Mouse (Mus musculus): ENCODE measurements at regions not wholly inside any gene's neighbourhood (a gene's known extent, or its start where the extent isn't known, plus 50 kb on each side); places are given as distances from the start of the nearest gene placed in this dataset.

- peak; percentile 51 for DNase-seq (ENCODE audit: low read depth, low spot score)
Observed at GRCm38 (mm10) chr14:105572036-105572891, 313.9 kb downstream of the Ndfip2 start.

- no peak for DNase-seq (ENCODE audit: low read depth, low spot score)
Observed at GRCm38 (mm10) chr14:105570156-105570555, 311.8 kb downstream of the Ndfip2 start.

- no peak for DNase-seq (ENCODE audit: low read depth, low spot score)
Observed at GRCm38 (mm10) chr14:105565827-105566226, 307.5 kb downstream of the Ndfip2 start.

GRCm38 (mm10) chr14:105562843-105563242 is 304.5 kb downstream of the Ndfip2 start:
- DNase-seq (ENCODE audit: low read depth, low spot score), result no peak

- no peak for DNase-seq (ENCODE audit: low read depth, low spot score)
Observed at GRCm38 (mm10) chr14:105556813-105557212, 298.4 kb downstream of the Ndfip2 start.

GRCm38 (mm10) chr14:105544066-105544465 is 285.7 kb downstream of the Ndfip2 start:
- DNase-seq (ENCODE audit: low read depth, low spot score), result no peak

GRCm38 (mm10) chr14:105542486-105543145 is 284.2 kb downstream of the Ndfip2 start:
- DNase-seq (ENCODE audit: low read depth, low spot score), result no peak

- DNase-seq (ENCODE audit: low read depth, low spot score), result no peak
Observed at GRCm38 (mm10) chr14:105542090-105542485, 283.7 kb downstream of the Ndfip2 start.

- no peak for DNase-seq (ENCODE audit: low read depth, low spot score)
Observed at GRCm38 (mm10) chr14:105532168-105532745, 273.9 kb downstream of the Ndfip2 start.

GRCm38 (mm10) chr14:105528107-105528506 is 269.7 kb downstream of the Ndfip2 start:
- DNase-seq (ENCODE audit: low read depth, low spot score), result no peak

GRCm38 (mm10) chr14:105523849-105524248 is 265.5 kb downstream of the Ndfip2 start:
- DNase-seq (ENCODE audit: low read depth, low spot score), result no peak

GRCm38 (mm10) chr14:105522279-105522678 is 263.9 kb downstream of the Ndfip2 start:
- no peak for DNase-seq (ENCODE audit: low read depth, low spot score)

- DNase-seq (ENCODE audit: low read depth, low spot score), result no peak
Observed at GRCm38 (mm10) chr14:105518706-105519105, 260.3 kb downstream of the Ndfip2 start.

- no peak for DNase-seq (ENCODE audit: low read depth, low spot score)
Observed at GRCm38 (mm10) chr14:105514413-105514812, 256.0 kb downstream of the Ndfip2 start.

- no peak for DNase-seq (ENCODE audit: low read depth, low spot score)
Observed at GRCm38 (mm10) chr14:105512914-105513677, 254.7 kb downstream of the Ndfip2 start.

- DNase-seq (ENCODE audit: low read depth, low spot score), result no peak
Observed at GRCm38 (mm10) chr14:105511826-105512225, 253.5 kb downstream of the Ndfip2 start.

GRCm38 (mm10) chr14:105511135-105511534 is 252.8 kb downstream of the Ndfip2 start:
- no peak for DNase-seq (ENCODE audit: low read depth, low spot score)

- DNase-seq (ENCODE audit: low read depth, low spot score), result no peak
Observed at GRCm38 (mm10) chr14:105505261-105505660, 246.9 kb downstream of the Ndfip2 start.

- DNase-seq (ENCODE audit: low read depth, low spot score), result no peak
Observed at GRCm38 (mm10) chr14:105504376-105504775, 246.0 kb downstream of the Ndfip2 start.

- DNase-seq (ENCODE audit: low read depth, low spot score), result no peak
Observed at GRCm38 (mm10) chr14:105503806-105504205, 245.4 kb downstream of the Ndfip2 start.

- DNase-seq (ENCODE audit: low read depth, low spot score), result no peak
Observed at GRCm38 (mm10) chr14:105502633-105502975, 244.2 kb downstream of the Ndfip2 start.
